Mouse (Mus musculus) hindbrain, embryonic 16.5 days (tissue): ENCODE results near the gene Lsm14a. TPM values are rescaled to one million over a fixed set of nuclear protein-coding genes. Genes with fewer than 3 reads are reported as not detected.
A peak's percentile ranks its signal among the peaks of the same experiment; 100 is the strongest.

Experiments
- ATAC-seq: fragments of 200-750 bp; cut with Nextera tagmentation; 2 replicates; pipeline ENCODE4 v1.8.0; 2017; ENCODE audit warnings: moderate TSS enrichment, moderate library complexity
- H3K27ac ChIP-seq: fragments of 300-500 bp; sonication (generic); 2 replicates; pipeline ENCODE4 v1.5.1; 2014; ENCODE audit warnings: low read depth, mild to moderate bottlenecking, control low read depth, low read length, moderate library complexity
- H3K27me3 ChIP-seq: fragments of 300-500 bp; sonication (generic); replicated peaks from 2 replicates; pipeline ENCODE4 v1.6.1; 2014; ENCODE audit warnings: low read length; ENCODE audit not compliant: control insufficient read depth, insufficient read depth
- H3K36me3 ChIP-seq: fragments of 300-500 bp; sonication (generic); 2 replicates; pipeline ENCODE4 v1.6.1; 2014; ENCODE audit warnings: mild to moderate bottlenecking, low read length, moderate library complexity, mixed read lengths; ENCODE audit not compliant: control insufficient read depth, insufficient read depth
- H3K4me1 ChIP-seq: fragments of 300-500 bp; sonication (generic); 2 replicates; pipeline ENCODE4 v1.6.1; 2014; ENCODE audit warnings: low read depth, low read length; ENCODE audit not compliant: control insufficient read depth, insufficient read depth
- H3K4me2 ChIP-seq: fragments of 300-500 bp; sonication (generic); 2 replicates; pipeline ENCODE4 v1.6.1; 2014; ENCODE audit warnings: mild to moderate bottlenecking, low read length, control low read depth, moderate library complexity
- H3K4me3 ChIP-seq: fragments of 300-500 bp; sonication (generic); 2 replicates; pipeline ENCODE4 v1.5.1; 2014; ENCODE audit warnings: mild to moderate bottlenecking, low read length, control low read depth, moderate library complexity
- H3K9ac ChIP-seq: fragments of 300-500 bp; sonication (generic); 2 replicates; pipeline ENCODE4 v1.6.1; 2014; ENCODE audit warnings: low read depth, mild to moderate bottlenecking, control low read depth, low read length, moderate library complexity
- H3K9me3 ChIP-seq: fragments of 300-500 bp; sonication (generic); 2 replicates; pipeline ENCODE4 v1.6.1; 2014; ENCODE audit warnings: mild to moderate bottlenecking, low read length, moderate library complexity; ENCODE audit not compliant: control insufficient read depth
- WGBS: fragments of 180-500 bp; shearing (Covaris S2); extraction: QIAGEN DNeasy Blood & Tissue Kit; methylation state at CpG from one replicate; pipeline ENCODE4 v1.1.7; 2014; 5-methylcytosine and 5-hydroxymethylcytosine counted together
- polyA plus RNA-seq: library from polyadenylated mRNA; unstranded; fragments of >200 nt; fragmentation: Nextera tagmentation; extraction: Ambion mirVana; gene quantifications from 2 replicates; pipeline ENCODE4 v1.2.1, GENCODE M21; 2015

Gene Lsm14a
- polyA plus RNA-seq, 1 experiment from 2014 or later, result 50.6 TPM

DNA sequence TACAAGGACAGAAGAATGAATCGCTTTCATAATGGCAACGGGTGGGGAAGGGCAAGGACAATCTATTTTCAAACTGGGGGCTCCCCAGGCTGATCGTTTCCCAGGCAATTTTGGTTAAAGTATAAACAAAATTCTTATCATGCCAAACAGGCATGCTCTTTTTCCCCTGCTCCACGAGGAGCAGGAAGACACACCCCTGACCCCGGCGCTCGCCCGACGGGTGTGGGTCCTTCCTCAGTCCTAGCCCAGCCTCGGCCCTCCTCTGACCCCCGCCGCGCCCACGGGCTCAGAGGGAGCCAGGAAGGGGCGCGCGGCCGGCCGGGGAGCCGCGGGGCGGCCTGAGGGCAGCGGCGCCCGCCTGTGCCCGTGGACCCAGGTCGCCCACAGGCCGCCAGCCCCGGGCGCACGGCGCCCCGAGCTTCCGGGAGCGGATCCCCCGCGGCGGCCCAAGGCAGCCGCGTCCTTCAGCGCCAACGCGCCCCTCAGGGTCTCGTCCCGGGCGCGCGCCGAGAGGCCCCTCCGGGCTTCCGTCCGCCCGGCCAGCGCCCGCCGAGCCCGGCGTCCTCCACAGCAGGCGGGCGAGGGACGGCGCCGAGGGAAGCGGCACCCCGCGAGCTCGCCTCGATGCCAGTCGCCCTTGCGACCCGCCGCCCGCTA is 80.2 kb downstream of the Lsm14a start:
- ATAC-seq, result peak; percentile 87
- Histone ChIP-seq H3K9me3 (no peaks in the 10 kb centered on the region), H3K4me2 (peak overlapping the region; percentile 72), H3K4me3 (peak overlapping the region; percentile 97), H3K36me3 (no peaks in the 10 kb centered on the region), H3K27ac (peak overlapping the region; percentile 89), H3K4me1 (peaks cover 4% of the 10 kb centered on the region), H3K9ac (peak overlapping the region; percentile 97), H3K27me3 (no peaks in the 10 kb centered on the region)
- under 1% methylated on average over 47 of the region's 73 CpGs for WGBS

DNA sequence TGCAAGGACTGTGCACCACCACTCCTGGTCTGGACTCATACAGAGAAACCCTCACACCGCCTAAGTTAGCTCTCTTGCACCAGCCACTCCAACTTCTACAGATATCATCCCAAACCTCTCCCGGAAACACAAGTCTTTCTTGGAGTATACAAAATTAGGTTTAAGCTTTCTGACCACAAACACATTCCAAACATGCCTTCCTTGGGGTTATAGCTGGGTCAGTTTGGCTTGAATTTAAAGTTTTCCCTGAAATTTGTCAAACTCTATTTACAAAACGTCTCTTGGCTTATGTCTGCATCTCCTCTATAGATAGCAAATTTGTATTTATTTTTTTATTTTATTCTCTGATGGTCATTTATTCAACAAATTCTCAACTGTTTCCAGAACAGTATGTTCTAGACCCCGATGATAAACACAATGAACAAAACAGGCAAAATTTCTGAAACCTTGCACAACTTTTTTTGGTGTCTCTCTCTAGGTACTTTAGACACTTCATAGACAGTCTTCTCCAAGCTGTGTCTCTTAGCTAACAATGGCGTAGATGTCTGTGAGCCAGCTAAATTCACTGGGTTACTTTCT is 83.8 kb downstream of the Lsm14a start:
- Histone ChIP-seq H3K27me3 (no peaks in the 10 kb centered on the region), H3K4me2 (no peak overlapping the region), H3K4me3 (no peak overlapping the region), H3K27ac (no peak overlapping the region), H3K36me3 (no peaks in the 10 kb centered on the region), H3K4me1 (peaks cover 4% of the 10 kb centered on the region), H3K9ac (no peak overlapping the region), H3K9me3 (no peaks in the 10 kb centered on the region)
- no peak for ATAC-seq
- WGBS, result 82% methylated on average over 5 of the region's 5 CpGs

DNA sequence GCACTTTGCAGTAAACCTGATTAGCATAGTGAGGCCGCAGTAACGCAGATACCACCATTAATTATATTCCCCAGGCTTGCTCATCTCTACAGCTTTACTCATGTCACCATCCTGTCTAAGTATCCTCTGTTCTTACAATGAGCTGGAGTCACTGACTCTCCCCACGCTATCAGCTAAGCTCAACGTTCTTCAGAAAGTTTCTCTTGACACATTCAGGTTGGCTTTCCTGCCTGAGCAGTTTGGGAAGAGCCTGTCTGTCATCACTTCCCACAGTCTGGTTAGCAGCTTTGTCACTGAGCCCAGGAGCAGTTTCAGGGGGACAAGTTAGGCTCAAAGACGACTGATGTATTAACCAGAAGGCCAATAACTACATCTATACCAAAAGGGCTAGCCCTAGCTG is 84.5 kb downstream of the Lsm14a start:
- WGBS, result 76% methylated on average over 5 of the region's 5 CpGs
- no peak overlapping the region for H3K27ac ChIP-seq
- H3K27me3 ChIP-seq, result no peaks in the 10 kb centered on the region
- H3K4me2 ChIP-seq, result no peak overlapping the region
- no peak overlapping the region for H3K9ac ChIP-seq
- H3K36me3 ChIP-seq, result no peaks in the 10 kb centered on the region
- peaks cover 4% of the 10 kb centered on the region for H3K4me1 ChIP-seq
- no peak overlapping the region for H3K4me3 ChIP-seq
- no peaks in the 10 kb centered on the region for H3K9me3 ChIP-seq
- ATAC-seq, result no peak

DNA sequence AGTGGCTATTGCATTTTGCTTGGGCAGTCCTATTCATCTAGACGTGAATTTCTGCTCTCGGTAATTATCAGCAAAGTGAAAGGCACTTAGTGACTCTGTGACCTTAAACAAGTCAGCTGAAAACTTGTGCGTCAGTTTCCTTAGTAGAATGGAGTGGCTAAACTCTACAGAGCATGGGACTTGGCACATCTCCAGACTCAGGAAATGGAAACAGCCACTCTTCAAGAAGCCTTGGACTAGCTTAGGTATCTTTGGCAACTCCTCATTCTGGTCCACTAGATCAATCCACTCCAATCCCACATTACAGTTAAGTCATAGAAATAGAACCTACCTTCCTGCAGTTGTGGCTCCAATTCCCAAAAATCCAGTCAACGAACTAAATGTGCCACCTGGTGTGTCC is 87.7 kb downstream of the Lsm14a start:
- WGBS, result 61% methylated on average over 4 of the region's 4 CpGs
- no peak for ATAC-seq
- no peak overlapping the region for H3K4me3 ChIP-seq
- H3K4me1 ChIP-seq, result no peaks in the 10 kb centered on the region
- H3K27me3 ChIP-seq, result no peaks in the 10 kb centered on the region
- peaks cover 3% of the 10 kb centered on the region; the same call in 1 of the 2 replicates for H3K36me3 ChIP-seq
- H3K27ac ChIP-seq, result no peak overlapping the region; the same call in 1 of the 2 replicates
- H3K9me3 ChIP-seq, result no peaks in the 10 kb centered on the region
- no peak overlapping the region for H3K4me2 ChIP-seq
- H3K9ac ChIP-seq, result no peak overlapping the region

DNA sequence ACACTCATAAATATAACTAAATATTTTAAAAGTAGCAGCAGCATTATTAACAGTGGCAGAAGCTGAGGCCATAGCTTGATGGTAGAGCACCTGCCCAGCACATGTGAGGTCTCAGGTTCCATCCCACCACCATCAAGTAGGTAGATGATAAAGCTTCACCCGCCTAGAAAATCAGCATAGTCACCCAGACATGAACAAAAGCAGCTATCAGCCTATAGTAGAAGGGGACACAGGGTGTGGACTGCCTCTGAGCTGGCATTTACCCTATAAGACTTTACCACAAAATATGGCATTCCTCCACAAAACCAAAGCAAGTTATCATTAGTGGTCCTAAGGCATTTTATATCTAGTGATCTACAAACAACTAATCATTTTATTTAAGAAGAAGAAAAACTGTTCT is 90.5 kb downstream of the Lsm14a start:
- no peaks in the 10 kb centered on the region for H3K27me3 ChIP-seq
- ATAC-seq, result no peak
- H3K36me3 ChIP-seq, result peaks cover 3% of the 10 kb centered on the region; the same call in 1 of the 2 replicates
- H3K4me1 ChIP-seq, result no peaks in the 10 kb centered on the region
- WGBS, result 100% methylated on average over 1 of the region's 1 CpGs
- no peak overlapping the region for H3K4me3 ChIP-seq
- H3K9me3 ChIP-seq, result no peaks in the 10 kb centered on the region
- H3K9ac ChIP-seq, result no peak overlapping the region
- no peak overlapping the region for H3K4me2 ChIP-seq
- no peak overlapping the region for H3K27ac ChIP-seq

DNA sequence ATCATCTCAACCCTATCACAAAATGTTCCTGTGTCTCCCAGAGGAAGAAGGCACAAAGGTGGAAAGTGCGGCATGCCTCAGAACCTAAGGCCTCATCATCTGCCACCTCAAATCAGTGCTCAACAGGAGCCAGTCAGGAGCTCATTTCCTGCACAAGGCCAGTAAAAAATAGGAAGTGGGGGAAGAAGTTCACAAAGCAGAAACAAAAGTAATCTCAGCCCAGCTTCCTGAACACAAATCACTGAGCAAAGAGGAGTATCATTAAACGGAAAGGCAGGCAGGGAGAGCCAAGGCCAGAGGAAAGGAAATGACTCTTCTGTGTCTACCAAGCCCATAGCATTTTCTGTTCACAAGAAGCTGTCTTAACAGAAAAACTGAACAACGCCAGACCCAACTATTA is 91.2 kb downstream of the Lsm14a start:
- no peak overlapping the region for H3K9ac ChIP-seq
- ATAC-seq, result no peak
- H3K27me3 ChIP-seq, result no peaks in the 10 kb centered on the region
- no peak overlapping the region for H3K4me2 ChIP-seq
- H3K27ac ChIP-seq, result no peak overlapping the region
- H3K4me3 ChIP-seq, result no peak overlapping the region
- 86% methylated on average over 3 of the region's 3 CpGs for WGBS
- H3K9me3 ChIP-seq, result no peaks in the 10 kb centered on the region
- no peaks in the 10 kb centered on the region for H3K4me1 ChIP-seq
- H3K36me3 ChIP-seq, result peaks cover 3% of the 10 kb centered on the region; the same call in 1 of the 2 replicates

DNA sequence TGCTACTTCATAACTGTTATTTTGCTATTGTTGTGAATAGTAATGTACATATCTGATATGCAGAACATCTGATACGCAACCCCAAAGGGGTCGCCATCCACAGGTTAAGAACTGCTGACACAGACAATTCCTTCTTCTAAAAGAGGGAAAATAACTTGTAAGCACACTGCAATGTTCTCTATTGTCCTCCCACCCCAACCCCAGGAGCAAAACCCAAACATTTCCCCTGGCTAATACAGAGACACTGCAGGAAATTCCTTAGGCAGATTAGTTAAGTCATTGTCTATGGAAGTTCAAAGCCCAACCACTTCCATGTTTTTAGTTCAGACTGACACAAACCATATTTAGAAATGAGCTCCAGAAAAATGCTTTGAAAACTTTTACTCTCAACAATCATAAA is 94.3 kb downstream of the Lsm14a start:
- no peak for ATAC-seq
- H3K4me2 ChIP-seq, result no peak overlapping the region
- no peaks in the 10 kb centered on the region for H3K27me3 ChIP-seq
- H3K4me3 ChIP-seq, result no peak overlapping the region
- no peak overlapping the region for H3K27ac ChIP-seq
- H3K9ac ChIP-seq, result no peak overlapping the region
- H3K4me1 ChIP-seq, result no peaks in the 10 kb centered on the region
- peaks cover 3% of the 10 kb centered on the region; the same call in 1 of the 2 replicates for H3K36me3 ChIP-seq
- WGBS, result 92% methylated on average over 2 of the region's 2 CpGs
- no peaks in the 10 kb centered on the region for H3K9me3 ChIP-seq

DNA sequence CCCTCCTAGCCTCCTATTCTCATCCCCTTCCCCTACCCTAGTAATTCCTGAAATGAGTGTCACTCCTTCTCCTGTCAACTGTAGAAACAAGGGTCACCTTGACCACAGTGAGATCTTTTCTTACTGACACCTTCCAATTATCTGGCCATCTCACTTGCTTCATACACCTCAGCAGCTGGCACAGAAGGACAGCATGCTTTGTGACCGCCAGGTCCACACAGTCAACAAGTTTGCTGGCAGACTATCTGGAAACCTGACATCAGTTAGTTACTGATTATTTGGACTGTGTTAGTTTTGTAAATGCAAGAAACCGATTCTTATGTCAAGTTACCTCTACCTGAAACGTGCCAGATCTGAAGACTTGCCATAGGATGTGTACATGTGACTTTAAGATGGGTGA is 97.0 kb downstream of the Lsm14a start:
- no peaks in the 10 kb centered on the region for H3K27me3 ChIP-seq
- H3K4me2 ChIP-seq, result no peak overlapping the region
- H3K27ac ChIP-seq, result no peak overlapping the region
- no peaks in the 10 kb centered on the region for H3K36me3 ChIP-seq
- no peaks in the 10 kb centered on the region for H3K9me3 ChIP-seq
- no peak overlapping the region for H3K9ac ChIP-seq
- ATAC-seq, result no peak
- H3K4me1 ChIP-seq, result no peaks in the 10 kb centered on the region
- H3K4me3 ChIP-seq, result no peak overlapping the region
- WGBS, result 96% methylated on average over 3 of the region's 3 CpGs
